In the genomic region with DNA sequence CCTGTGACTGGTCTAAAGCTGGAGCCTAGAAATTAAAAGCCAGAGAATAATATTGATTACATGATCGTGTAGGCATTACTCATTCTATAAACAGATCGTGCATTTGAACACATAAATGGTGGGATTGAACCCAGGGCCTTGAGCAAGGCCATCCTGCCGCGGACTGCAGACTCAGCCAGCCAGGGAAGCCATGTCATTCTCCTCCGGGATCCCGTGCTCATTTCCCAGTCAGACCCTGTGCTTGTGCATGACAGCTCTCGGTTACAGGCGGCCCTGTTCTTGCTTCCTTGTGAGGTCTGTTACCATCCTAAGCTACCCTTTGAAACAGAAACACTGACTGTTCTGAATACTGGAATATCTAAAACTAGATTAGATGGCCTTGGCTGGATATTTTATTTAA, we compare ENCODE assay signal across 18 mouse cellular contexts.
"Had no signal": no experiment of that assay in that cellular context is flagged by ENCODE, and none has a peak within 500 bp of the region (broad histone marks: within the 10 kb centered on the region; RNA-seq: fewer than 3 reads in every experiment).

No protein-coding gene starts in this region.

- H3K4me1 ChIP-seq: lung, embryonic 15.5 days; midbrain, embryonic 13.5 days; midbrain, embryonic 15.5 days; neural tube, embryonic 12.5 days; stomach, embryonic 15.5 days had no signal

- DNase-seq: lung, adult 2 months; lung, postnatal 14 days; lung, postnatal 36 days; thymus, adult 2 months; thymus, postnatal 25 days; thymus, postnatal 4 days had no signal

- H3K4me2 ChIP-seq: liver, embryonic 15.5 days; lung, embryonic 15.5 days; midbrain, embryonic 11.5 days; midbrain, embryonic 13.5 days; midbrain, embryonic 15.5 days; neural tube, embryonic 12.5 days; stomach, embryonic 15.5 days had no signal

- H3K27me3 ChIP-seq: liver, embryonic 15.5 days; lung, embryonic 15.5 days; megakaryocyte, embryonic 14.5 days; midbrain, embryonic 13.5 days; midbrain, embryonic 15.5 days; neural tube, embryonic 12.5 days; stomach, embryonic 15.5 days had no signal

- H3K4me3 ChIP-seq: liver, embryonic 15.5 days; lung, embryonic 15.5 days; megakaryocyte, embryonic 14.5 days; midbrain, embryonic 13.5 days; midbrain, embryonic 15.5 days; neural tube, embryonic 12.5 days; stomach, embryonic 15.5 days had no signal

- ATAC-seq: liver, postnatal 0 days; lung, postnatal 0 days; midbrain, embryonic 13.5 days; midbrain, embryonic 15.5 days had no signal

- H3K27ac ChIP-seq: liver, embryonic 15.5 days; lung, embryonic 15.5 days; macrophage; midbrain, embryonic 13.5 days; midbrain, embryonic 15.5 days; neural tube, embryonic 12.5 days; stomach, embryonic 15.5 days; stomach, postnatal 0 days had no signal

- H3K9me3 ChIP-seq: liver, embryonic 15.5 days; lung, embryonic 15.5 days; megakaryocyte, embryonic 14.5 days; midbrain, embryonic 13.5 days; midbrain, embryonic 15.5 days; neural tube, embryonic 12.5 days; stomach, embryonic 15.5 days had no signal

- H3K9ac ChIP-seq: liver, embryonic 15.5 days; liver, postnatal 0 days; lung, embryonic 15.5 days; midbrain, embryonic 13.5 days; midbrain, embryonic 15.5 days; neural tube, embryonic 12.5 days; stomach, embryonic 15.5 days had no signal
